Mouse (Mus musculus): ENCODE measurements around the gene Cav1.

The Cav1 gene

DNA sequence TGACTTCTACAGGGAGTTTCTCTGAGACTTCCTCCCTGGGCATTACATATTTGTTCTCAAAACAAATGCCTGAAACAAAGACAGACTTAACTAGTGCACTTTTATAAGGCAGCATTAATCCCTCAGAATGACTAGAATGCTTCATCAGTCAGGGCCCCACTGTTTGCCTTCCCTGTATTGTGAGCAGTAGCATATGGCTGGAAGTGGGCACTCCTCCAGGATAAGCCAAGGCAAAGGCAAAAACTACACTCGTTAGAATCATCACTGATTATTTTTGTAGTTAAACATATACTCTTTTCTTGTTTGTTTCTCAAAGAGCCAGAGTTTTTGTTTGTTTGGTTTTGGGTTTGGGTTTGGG is 11.0 kb downstream of the Cav1 start:
- no peak for DNase-seq (ENCODE audit: low read depth, low spot score)

DNA sequence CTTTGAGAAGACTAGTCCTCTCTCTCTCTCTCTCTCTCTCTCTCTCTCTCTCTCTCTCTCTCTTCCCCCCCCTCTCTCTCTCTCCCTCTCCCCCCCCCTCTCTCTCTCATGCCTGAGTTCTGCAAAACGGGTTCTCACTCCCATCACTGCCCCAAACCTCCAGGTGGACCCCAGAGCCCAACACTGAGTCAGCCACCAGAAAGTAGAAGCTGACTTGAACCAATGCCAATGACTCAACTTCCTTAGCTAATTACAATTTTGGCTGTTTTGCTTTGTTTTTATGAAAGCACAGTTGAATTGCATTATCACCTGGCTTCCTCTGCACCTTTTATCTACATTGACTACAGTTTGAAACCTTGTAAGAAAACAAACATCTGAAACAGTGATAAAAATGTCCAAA is 11.8 kb downstream of the Cav1 start:
- DNase-seq (ENCODE audit: low read depth, low spot score) = no peak

DNA sequence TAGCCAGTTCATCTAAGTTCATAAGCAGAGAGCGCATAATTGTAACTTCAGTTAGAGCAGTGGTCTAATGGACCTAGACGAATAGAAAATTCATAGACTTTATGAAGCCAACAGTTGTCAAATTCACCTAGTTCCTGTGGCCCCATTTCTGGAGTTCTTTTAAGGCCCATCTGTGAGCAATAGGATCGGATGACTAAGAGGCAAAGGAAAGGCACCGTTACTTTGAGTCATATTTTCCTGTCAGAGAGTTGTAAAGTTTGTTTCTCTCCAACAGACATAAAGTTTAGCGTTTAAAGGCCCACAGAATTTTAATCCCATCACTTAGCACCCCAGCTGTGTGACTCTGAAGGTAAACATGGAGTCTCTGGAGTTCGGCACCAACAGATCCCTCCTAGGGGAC is 15.8 kb downstream of the Cav1 start:
- DNase-seq (ENCODE audit: low read depth, low spot score) = no peak

DNA sequence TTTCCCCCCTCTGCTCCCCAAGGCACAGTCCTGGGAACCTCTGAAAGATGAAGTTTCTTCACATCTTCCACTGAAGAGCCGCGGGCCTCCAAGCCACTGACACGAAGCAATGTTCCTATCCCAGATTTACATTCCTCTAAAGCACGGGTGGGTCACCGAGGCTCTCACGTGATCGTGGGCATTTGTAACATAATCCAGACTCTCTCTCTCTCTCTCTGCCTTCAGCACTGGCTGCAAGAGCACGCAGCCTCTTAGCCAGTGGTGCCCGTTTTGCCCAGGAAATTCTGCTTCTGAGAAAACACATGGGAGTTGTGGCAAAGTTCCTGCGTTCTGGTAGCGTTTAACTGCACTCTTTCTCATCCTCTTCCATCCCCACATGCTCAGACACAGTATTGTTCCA is 21.1 kb downstream of the Cav1 start:
- DNase-seq (ENCODE audit: low read depth, low spot score) = no peak

DNA sequence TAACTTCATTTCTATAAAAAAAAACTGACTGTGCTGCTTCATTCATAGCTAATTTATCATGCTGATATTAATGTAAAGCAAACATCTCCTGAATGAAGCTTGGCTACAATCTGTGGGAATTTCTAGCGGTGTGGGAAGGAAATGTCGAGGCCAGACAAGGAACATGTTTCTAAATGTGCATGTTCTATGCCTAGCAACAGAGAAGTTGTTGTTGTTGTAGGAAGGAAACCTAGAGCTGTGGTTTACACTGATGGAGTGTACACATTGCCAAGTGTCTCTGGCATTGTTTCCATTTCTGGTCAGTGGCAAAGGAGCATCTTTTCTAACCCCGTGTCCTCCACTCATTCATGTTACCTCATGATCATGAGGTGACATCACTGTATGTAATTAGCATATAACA is 23.7 kb downstream of the Cav1 start:
- no peak for DNase-seq (ENCODE audit: low read depth, low spot score)

DNA sequence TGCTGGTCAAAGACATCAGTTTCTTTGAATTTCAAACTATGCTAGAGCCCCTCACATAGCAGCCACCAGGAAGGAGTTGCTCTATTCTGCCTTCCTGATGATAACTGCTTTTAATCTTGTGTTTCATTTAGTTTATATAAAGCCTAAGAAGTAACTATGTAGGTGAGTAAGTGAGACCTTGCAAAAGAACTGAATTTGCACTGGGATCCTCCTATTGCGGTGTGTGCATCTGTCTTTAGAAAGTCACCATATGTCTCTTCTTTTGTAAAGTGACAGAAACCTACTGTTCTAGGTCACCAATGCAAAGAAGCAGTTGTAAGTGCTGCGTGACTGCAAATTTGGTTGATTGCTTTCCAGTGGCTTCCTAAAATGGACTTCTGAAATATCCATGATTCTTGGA is 31.6 kb downstream of the Cav1 start:
- no peak for DNase-seq (ENCODE audit: low read depth, low spot score)

DNA sequence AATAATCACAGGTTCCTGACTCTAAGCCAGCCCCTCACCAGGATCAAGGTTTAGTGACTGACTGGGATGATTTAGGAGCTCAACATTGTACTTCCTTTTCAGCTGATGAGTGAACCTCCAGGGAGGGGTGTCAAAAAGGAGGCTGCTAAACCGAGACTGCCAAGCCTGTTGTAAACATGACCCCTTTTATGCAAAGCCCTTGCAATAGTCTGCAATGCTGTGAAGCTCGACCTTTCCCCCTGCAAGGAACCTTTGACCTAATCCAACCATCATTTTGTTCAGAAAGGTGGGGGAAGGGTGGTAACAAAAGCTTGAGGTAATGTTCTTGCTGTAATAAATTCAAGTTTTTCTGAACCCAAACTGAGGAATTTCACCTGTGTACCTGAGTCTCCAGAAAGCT is 34.3 kb downstream of the Cav1 start:
- DNase-seq (ENCODE audit: low read depth, low spot score) = no peak

DNA sequence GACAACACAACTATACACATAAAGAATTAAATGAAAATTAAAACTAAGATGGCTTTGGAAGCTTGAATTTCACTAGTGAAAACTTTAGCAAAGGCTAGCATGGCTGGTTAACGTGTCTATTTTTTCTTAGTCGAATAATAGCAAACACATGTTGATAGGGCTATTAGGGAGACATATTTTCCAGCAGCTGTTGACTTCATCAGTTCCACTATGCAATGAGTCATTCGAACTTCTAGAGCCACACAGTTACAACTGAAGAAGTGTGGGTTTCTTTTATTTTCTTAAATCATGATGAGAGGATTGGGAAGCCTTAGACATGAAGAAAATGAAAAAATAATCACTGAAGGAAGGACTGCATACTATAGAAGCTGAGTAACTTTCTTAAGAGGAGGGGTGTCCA is 41.9 kb downstream of the Cav1 start:
- DNase-seq (ENCODE audit: low read depth, low spot score) = no peak

DNA sequence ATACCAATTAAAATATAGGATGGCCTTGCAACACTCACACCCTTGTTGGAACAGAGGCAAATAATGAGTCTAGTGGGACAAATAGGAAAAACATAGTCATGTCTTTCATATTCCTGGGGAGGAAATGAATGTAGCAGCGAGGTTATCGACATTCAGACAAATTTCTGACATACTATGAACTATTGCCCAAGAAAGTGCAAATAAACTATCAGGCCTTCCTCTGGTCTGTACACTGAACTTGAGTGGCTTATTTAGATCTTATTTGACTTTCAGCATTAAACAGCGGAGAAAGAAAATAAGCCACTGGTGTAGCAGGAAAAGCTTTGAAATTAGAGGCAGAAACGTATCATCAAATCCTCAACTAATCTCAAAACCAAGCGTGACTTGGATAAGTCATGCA is 44.7 kb downstream of the Cav1 start:
- no peak for DNase-seq (ENCODE audit: low read depth, low spot score)

DNA sequence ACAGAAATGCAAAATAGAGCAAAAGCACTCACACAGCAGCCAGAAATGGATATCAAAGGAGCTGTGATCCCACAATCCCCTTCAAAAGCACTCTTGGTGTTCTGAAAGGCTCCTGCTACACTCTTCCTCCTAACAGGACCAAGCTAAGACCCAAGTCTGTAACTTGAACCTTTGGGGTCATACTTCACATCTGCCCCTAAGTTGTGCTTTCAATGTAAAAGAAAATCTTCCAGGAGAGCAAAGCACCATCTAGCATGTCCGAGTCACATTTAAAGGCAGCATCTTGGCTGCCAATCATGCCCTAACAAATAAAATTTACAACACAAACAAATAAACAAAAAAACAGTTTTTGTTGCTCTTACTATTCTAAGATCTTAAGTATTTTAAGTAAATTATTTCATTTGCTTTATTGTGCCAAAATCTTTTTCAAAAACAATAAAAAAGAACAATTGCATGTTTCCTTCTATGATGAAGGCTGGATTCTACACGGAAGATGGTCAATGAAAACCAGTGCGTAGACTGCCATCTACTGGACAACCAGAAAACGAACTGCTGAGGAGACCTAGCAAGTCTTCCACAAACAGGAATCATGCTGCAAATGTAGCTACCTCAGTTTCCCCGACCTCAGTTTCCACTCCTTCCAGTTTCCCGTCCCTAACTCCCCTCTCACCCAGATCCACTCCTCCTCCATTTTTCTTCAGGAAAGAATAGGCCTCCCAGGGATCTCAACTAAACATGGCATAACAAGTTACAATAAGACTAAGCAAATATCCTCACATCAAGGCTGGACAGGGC is 53.0 kb downstream of the Cav1 start:
- no peak for DNase-seq (ENCODE audit: low read depth, low spot score)

DNA sequence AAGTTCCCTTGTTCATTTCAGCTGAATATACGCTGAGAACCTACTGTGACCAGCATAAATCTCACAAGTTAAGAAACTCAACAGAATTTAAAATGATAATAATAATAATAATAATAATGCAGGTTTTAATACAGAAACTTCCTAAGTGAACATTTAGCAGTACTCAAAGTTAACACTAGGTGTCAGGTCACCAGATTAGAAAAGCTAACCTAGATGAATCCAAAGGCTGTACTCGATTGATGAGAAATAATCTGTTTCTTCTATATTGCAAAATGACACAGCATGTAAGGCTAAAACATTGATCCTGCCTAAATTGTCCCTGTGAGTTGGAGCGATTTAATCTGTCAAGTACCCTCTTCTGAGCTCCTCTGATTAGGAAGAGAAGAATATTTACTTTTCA is 56.6 kb downstream of the Cav1 start:
- no peak for DNase-seq (ENCODE audit: low read depth, low spot score)

DNA sequence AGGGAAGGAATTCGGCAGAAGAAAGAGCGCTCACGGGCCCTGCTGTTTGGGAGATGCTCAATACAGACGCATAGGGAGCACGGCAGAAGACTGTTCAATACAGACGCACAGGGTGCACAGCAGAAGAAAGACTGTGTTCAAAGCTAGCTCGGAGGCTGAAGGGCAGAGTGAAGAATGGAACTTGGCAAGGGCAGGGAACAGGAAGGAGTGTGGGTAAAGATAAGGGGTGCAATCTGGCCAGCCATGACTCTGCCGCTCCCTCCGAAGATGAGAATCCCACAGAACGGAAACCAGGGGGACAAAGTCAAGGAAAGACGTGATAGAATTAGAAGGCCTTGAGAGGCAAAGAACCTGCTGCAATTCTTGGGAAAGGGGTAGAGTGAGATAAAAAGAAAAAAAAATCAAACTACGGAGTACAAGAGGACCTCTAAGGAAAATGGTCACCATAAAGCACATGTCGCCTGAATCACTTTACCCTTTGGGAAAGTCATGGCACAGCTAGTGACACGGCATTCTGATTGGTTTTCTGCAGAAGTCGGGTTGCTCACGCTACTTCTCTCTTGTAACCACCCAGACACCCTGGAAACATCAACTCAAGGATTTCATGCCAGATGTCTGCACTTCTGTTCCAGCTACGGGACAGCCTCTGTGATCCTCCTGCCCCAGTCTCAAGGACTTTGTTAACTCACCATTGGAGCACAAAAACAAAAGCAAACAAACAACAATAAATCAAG is 57.5 kb downstream of the Cav1 start:
- DNase-seq (ENCODE audit: low read depth, low spot score) = no peak

DNA sequence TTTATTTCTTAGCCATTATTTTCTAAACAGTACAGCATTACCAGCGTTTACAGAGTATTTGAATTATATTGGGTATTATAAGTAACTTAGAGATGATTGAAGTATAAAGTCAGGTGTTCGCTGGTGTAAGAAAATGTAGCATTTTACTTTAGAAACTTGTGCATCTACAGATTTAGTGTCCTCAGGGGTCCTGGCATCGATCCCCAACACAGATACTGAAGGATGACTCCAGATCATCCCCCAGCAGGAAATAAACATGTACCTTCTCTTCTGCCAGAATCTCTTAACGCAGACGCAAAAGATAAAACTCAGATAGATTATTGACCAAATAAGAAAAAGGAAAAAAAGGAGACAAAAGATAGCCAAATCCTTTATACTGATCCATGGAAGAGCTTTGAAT is 68.2 kb downstream of the Cav1 start:
- no peak for DNase-seq (ENCODE audit: low read depth, low spot score)

DNA sequence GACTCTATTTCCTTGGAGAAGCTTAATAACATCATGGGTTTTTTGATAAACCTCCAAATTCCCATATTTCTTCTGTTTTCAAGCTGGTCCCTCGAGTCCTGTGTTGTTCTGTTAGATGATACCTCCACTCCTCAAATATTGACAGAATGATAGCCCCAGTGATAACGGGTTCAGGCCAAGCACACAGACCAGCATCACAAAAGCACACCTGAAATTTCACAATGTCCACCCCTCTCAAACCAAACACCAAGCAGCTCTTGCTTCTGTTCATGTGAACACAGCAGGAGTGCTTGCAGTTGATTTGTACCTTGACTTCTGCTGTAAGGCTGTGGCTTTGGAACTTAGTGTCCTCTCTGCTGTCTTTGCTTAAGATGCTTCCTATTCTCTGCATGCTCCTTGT is 71.2 kb downstream of the Cav1 start:
- no peak for DNase-seq (ENCODE audit: low read depth, low spot score)

DNA sequence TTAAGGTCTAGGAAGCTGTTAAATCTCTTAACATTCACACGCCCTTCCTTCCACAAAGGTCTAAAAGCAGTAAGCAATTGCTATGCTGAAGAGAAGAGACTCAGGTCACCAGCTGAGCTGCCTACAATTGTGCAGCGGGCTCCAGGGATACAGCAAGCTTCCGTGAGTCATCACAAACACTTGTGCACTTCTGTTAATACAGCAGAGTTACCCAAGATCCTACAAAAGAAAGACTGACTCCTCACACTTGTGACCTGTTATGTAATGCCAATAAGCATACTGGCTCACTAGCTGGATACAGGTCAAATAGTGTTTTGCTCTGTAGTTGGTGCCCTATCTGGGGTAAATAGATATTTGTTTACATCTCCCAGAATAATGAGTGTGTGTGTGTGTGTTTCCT is 74.0 kb downstream of the Cav1 start:
- DNase-seq (ENCODE audit: low read depth, low spot score) = no peak

DNA sequence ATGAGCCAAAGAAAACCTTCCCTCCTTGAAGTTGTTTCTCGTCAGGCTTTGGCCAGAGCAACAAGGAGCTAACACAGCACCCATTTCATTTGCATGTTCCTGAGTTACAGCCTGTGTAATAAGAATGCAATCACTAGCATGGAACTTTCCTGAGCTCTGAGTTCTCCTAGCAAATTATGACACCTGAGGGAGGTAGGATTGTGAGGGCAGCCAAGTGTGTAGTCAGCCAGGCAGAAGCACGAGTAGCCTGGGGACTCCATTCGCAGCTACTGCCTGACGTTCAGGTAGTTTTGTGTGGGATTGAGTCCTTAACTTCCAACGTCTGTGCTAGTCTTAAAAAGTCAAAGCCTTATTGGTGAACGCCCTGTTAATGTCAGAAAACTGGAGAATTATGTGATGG is 75.6 kb downstream of the Cav1 start:
- no peak for DNase-seq (ENCODE audit: low read depth, low spot score)

DNA sequence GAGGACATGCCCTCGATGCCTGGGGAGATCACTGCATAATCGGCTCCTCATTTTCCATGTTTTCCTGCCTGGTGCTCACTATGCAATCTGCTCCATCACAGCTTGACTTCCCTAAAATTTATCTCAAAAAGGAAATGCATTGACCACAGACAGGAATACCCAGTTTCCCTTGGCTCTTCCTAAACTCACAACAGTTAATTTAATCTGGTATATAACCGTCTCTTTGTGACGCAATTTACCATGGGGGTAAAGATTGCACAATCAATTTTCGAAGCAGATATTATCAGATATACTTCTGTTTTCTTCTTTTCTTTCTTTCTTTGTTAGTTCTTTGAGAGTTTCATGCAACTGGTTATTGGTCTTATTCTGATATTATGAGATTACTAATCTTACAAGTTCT is 79.4 kb downstream of the Cav1 start:
- DNase-seq (ENCODE audit: low read depth, low spot score) = no peak

DNA sequence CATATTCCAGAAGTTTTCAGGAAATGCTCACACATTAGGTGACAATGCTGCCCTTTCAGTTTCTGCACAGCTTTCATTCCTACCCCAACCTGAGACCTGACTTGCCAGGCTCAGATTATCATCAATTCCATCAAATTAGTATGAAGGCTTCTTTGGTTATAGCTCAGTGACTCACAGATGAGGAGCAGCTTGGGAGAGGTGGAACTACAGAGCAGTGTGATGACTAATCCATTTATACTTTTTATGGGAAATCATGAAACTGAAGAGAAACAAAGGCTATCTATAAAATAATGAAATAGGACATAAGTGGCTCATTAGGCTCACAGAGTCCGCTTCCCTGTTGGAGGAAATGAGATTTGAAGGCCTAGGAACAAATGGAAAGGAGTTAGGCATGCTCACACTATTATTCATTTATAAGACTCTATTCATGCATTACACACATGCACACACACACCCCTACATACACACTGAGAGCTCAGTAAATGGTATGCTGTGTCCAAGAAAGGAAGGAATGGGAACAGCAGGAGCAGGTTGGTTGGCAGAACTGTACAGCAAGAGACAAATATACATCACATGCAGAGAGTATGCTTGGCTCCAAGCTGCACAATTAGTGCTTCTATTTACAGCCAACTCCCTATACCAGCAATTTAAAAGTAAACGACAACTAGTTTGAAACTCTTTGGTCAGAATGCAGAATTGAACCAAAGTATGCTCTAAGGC is 82.0 kb downstream of the Cav1 start:
- no peak for DNase-seq (ENCODE audit: low read depth, low spot score)

Data from WW6 (cell line).